Mouse (Mus musculus) cerebellum, adult 18-20 months (tissue): ENCODE measurements at regions not wholly inside any gene's neighbourhood (a gene's known extent, or its start where the extent isn't known, plus 50 kb on each side); places are given as distances from the start of the nearest gene placed in this dataset.

Experiments used
- DNase-seq, 2 experiments: peaks; one replicate each; pipeline ENCODE4 v3.0.0; 2021

- DNase-seq = no peak
Measured at GRCm38 (mm10) chr17:7467638-7468037, 82.4 kb upstream of the Unc93a2 start.

DNA sequence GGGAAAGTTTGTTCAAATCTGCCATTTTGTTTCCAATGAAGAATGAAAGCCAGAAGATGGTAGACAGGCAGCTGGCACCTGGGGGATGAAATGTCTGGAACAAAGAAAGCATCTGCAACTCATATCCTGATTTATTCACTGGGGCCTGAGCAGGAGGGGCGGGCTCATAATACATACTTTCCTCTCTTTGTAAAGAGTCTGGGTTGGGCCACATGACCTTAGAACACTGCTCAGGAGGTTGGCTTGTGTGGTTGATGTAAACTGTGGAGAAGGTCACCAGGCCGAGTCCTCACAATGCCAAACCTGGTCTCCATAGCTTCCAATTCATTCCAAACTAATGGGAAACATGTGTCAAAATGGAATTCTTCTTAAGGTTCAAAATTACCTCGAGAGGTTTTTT, 79.6 kb upstream of the Unc93a2 start:
- no peak for DNase-seq

DNA sequence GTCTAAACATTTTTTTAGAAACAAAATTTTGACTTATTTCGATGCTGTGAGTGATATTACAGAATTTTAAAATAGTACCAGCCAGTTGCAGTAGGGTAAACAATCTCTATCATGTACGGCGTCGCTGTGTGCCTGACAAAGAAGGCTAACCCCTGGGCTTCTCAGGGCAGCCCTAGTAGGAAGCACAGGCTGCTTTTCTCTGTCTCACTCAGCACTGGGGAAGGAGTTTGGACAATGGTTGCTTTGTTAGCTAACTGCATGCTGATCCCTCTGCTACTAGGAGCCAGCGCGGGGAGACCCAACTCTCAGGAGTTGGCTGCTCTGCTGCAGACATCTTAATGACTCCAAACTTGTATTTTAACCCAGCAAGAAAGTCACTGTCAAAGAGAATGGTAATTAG, 75.9 kb upstream of the Unc93a2 start:
- peak in 1 of 2 experiments; percentile 4 for DNase-seq

DNA sequence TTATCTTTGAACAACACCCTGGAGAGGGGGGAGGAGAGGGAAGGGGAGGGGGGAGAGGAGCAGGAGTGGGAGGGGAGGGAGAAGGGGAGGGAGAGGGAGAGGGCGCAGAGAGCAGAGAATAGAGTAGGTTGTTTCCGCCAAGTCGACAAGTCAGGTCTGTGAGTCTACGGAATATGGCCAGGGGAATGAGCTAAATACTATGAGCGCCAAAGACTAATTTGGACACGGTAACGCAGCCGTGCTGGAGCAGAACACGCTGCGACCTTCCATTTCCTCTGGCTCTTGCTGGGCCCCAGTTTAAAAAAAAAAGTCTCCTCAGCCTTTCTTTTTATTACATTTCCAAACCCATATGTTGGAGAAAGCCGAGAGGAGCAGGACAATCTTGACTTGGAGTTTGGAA, 71.7 kb upstream of the Unc93a2 start:
- no peak for DNase-seq

DNA sequence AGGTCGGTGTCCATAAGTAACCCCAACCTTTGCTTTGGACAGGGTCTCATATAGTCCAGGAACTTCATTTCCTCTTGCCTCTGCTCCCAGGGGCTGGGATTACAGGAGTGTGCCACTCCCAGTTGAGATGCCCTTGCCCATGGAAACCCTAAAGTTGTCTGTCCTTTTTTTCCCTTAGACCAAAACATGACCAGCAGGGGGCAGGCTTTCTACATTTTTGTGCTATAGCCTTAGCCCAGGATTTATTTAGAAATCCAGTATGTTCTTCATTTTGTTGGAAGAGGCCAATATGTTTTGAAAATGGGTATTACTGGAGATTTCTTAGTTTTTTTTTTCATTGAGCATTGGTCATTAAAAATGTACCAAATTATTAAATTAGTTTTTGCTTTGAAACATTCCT, 58.6 kb upstream of the Unc93a2 start:
- peak; percentile 6 to 18 for DNase-seq

- no peak for DNase-seq
Measured at GRCm38 (mm10) chr17:7435075-7435474, 49.8 kb upstream of the Unc93a2 start.
